Mouse (Mus musculus): ENCODE data around the gene Orm1. TPM values are rescaled to one million over a fixed set of nuclear protein-coding genes. Genes with fewer than 3 reads are reported as not detected.
A peak's percentile ranks its signal among the peaks of the same experiment; 100 is the strongest.

The Orm1 gene
- polyA plus RNA-seq, 1 experiment from 2014 or later, result 16.3 TPM

DNA sequence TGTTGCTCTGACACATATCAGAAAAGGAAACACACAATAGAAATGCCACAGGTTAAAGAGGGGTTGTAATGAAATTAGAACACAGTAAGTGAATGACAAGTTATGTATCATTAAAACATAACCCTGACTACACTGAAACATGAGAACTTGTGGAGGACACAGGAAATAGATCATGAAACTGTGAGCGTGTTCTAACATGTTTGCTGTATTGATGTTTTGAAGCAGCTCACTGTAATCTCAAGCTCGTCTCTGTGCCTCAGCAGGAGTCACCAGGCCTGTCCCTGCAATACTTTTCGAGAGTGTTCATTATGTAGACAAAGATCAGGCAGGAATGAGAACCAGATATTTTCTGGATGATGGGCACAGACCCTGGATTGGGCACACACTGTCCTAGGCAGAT lies 752 bp upstream of the Orm1 start:
- Histone ChIP-seq H3K27me3 (ENCODE audit: control insufficient read depth, insufficient read depth, low read length) (no peaks in the 10 kb centered on the region), H3K9me3 (ENCODE audit: control insufficient read depth, low read length) (no peaks in the 10 kb centered on the region), H3K36me3 (ENCODE audit: control insufficient read depth, insufficient read depth, low read length) (no peaks in the 10 kb centered on the region), H3K4me1 (replicated peaks; ENCODE audit: control insufficient read depth, insufficient read depth) (no peaks in the 10 kb centered on the region), H3K9ac (ENCODE audit: low read length) (no peak overlapping the region), H3K27ac (replicated peaks) (peak overlapping the region; percentile 53), H3K4me3 (ENCODE audit: low read depth, low read length) (no peak overlapping the region), H3K4me2 (replicated peaks; ENCODE audit: low read depth) (no peak overlapping the region)
- ATAC-seq (ENCODE audit: low FRiP score, low TSS enrichment) (no peak), DNase-seq (ENCODE audit: low spot score) (no peak)
- TF ChIP-seq EP300 (optimal IDR thresholded peaks at IDR 0.05) (no peak), CTCF (IDR thresholded peaks at IDR 0.05; ENCODE audit: low read depth) (no peak)
- WGBS, result 45% methylated on average over 3 of the region's 3 CpGs

DNA sequence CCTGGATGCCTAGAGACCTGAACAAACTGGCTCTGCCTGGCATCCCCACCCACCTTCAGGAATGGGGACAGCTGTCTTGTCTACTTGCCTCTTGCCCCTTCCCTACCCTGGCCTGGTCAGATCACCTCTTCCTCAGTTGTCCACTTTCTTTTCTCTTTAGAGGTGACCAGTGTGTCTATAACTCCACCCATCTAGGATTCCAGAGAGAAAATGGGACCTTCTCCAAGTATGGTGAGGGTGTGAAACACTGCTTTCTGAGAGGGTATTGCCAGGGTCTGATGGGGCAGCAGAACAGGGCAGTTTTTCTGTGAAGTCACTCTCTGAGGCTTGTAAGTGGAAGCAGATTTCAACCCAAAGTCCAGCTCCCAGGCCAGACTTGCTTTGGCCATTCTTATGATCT lies 901 bp downstream of the Orm1 start:
- no peak for ATAC-seq (ENCODE audit: low FRiP score, low TSS enrichment)
- no peak overlapping the region for H3K27ac ChIP-seq (replicated peaks)
- no peak for TF ChIP-seq CTCF (IDR thresholded peaks at IDR 0.05; ENCODE audit: low read depth)

GRCm38 (mm10) chr4:63346659-63347058 lies 2.3 kb downstream of the Orm1 start:
- Histone ChIP-seq H3K4me2 (replicated peaks; ENCODE audit: low read depth) (no peak overlapping the region), H3K27ac (replicated peaks) (no peak overlapping the region), H3K9me3 (ENCODE audit: control insufficient read depth, low read length) (no peaks in the 10 kb centered on the region), H3K4me1 (replicated peaks; ENCODE audit: control insufficient read depth, insufficient read depth) (no peaks in the 10 kb centered on the region), H3K36me3 (ENCODE audit: control insufficient read depth, insufficient read depth, low read length) (no peaks in the 10 kb centered on the region), H3K4me3 (ENCODE audit: low read depth, low read length) (no peak overlapping the region), H3K27me3 (ENCODE audit: control insufficient read depth, insufficient read depth, low read length) (no peaks in the 10 kb centered on the region), H3K9ac (ENCODE audit: low read length) (no peak overlapping the region)
- TF ChIP-seq CTCF (IDR thresholded peaks at IDR 0.05; ENCODE audit: low read depth) (no peak), EP300 (optimal IDR thresholded peaks at IDR 0.05) (no peak)
- DNase-seq (ENCODE audit: low spot score) (no peak), ATAC-seq (ENCODE audit: low FRiP score, low TSS enrichment) (no peak)
- WGBS, result 82% methylated on average over 4 of the region's 4 CpGs

More for the DNA sequence above, 901 bp downstream of the Orm1 start:
- Histone ChIP-seq H3K27me3 (ENCODE audit: control insufficient read depth, insufficient read depth, low read length) (no peaks in the 10 kb centered on the region), H3K4me3 (ENCODE audit: low read depth, low read length) (no peak overlapping the region), H3K9me3 (ENCODE audit: control insufficient read depth, low read length) (no peaks in the 10 kb centered on the region), H3K4me1 (replicated peaks; ENCODE audit: control insufficient read depth, insufficient read depth) (no peaks in the 10 kb centered on the region), H3K36me3 (ENCODE audit: control insufficient read depth, insufficient read depth, low read length) (no peaks in the 10 kb centered on the region), H3K4me2 (replicated peaks; ENCODE audit: low read depth) (no peak overlapping the region), H3K9ac (ENCODE audit: low read length) (no peak overlapping the region)
- DNase-seq (ENCODE audit: low spot score), result no peak

- H3K27me3 ChIP-seq (ENCODE audit: control insufficient read depth, insufficient read depth, low read length), result no peaks in the 10 kb centered on the region
- H3K9ac ChIP-seq (ENCODE audit: low read length), result no peak overlapping the region
- no peaks in the 10 kb centered on the region for H3K36me3 ChIP-seq (ENCODE audit: control insufficient read depth, insufficient read depth, low read length)
- H3K4me2 ChIP-seq (replicated peaks; ENCODE audit: low read depth), result no peak overlapping the region
- TF ChIP-seq CTCF (IDR thresholded peaks at IDR 0.05; ENCODE audit: low read depth) (no peak), EP300 (optimal IDR thresholded peaks at IDR 0.05) (no peak)
- 63% methylated on average over 6 of the region's 6 CpGs for WGBS
- no peak overlapping the region for H3K27ac ChIP-seq (replicated peaks)
- no peaks in the 10 kb centered on the region for H3K4me1 ChIP-seq (replicated peaks; ENCODE audit: control insufficient read depth, insufficient read depth)
- H3K9me3 ChIP-seq (ENCODE audit: control insufficient read depth, low read length), result no peaks in the 10 kb centered on the region
- DNase-seq (ENCODE audit: low spot score) (no peak), ATAC-seq (ENCODE audit: low FRiP score, low TSS enrichment) (no peak)
- H3K4me3 ChIP-seq (ENCODE audit: low read depth, low read length), result no peak overlapping the region
These were observed 4.2 kb downstream of the Orm1 start for GRCm38 (mm10) chr4:63348524-63348923.

DNA sequence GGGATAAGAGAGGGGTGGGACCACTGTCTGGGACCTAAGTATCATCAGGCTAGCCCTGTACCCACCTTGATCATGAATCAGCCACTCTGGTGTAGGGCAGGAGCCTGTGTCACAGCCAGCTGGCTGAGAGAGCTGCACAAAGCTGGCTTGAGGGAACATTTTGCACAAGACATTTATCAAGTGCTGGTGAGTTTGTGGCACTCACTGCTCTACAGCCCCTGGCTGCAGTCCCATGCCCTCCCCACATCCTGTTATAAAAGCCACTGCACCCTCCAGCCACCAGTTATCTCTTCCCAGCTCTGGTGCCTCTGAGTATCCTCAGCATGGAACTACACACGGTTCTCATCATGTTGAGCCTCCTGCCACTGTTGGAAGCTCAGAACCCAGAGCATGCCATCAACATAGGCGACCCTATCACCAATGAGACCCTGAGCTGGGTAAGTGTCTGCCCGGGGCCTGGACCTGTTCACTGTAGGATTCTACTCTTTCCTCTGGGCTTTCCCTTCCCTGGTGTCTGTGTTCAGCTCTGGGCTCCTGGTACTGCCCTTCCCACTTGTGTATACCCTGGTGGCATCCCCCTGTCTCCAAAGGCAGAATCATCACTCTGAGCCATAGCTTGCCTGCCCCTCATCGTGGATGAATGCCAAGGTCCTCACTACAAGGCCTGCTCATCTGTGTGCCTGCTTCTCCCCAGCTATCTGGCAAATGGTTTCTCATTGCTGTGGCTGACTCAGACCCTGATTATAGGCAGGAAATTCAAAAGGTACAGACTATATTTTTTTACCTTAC lies 11.7 kb downstream of the Orm1 start, which contains the start of gene Orm3:
Gene Orm3 (plus strand): TSS at position 286 of the 789 bp plus-strand sequence.
- Histone ChIP-seq H3K27ac (replicated peaks) (no peak within 1 kb of the TSS), H3K27me3 (ENCODE audit: control insufficient read depth, insufficient read depth, low read length) (no peaks in the 10 kb centered on the region), H3K9ac (ENCODE audit: low read length) (no peak within 1 kb of the TSS), H3K36me3 (ENCODE audit: control insufficient read depth, insufficient read depth, low read length) (no peaks in the 10 kb centered on the region), H3K4me1 (replicated peaks; ENCODE audit: control insufficient read depth, insufficient read depth) (no peaks in the 10 kb centered on the region), H3K9me3 (ENCODE audit: control insufficient read depth, low read length) (no peaks in the 10 kb centered on the region), H3K4me2 (replicated peaks; ENCODE audit: low read depth) (no peak within 1 kb of the TSS), H3K4me3 (ENCODE audit: low read depth, low read length) (no peak within 1 kb of the TSS)
- TF ChIP-seq CTCF (IDR thresholded peaks at IDR 0.05; ENCODE audit: low read depth) (no peak), EP300 (optimal IDR thresholded peaks at IDR 0.05) (no peak)
- DNase-seq (ENCODE audit: low spot score), result no peak
- WGBS, result 67% methylated on average over 4 of the region's 4 CpGs
- no peak for ATAC-seq (ENCODE audit: low FRiP score, low TSS enrichment)

GRCm38 (mm10) chr4:63356981-63357570 lies 12.7 kb downstream of the Orm1 start:
- Histone ChIP-seq H3K9me3 (ENCODE audit: control insufficient read depth, low read length) (no peaks in the 10 kb centered on the region), H3K27ac (replicated peaks) (no peak overlapping the region), H3K4me1 (replicated peaks; ENCODE audit: control insufficient read depth, insufficient read depth) (no peaks in the 10 kb centered on the region), H3K4me2 (replicated peaks; ENCODE audit: low read depth) (no peak overlapping the region), H3K27me3 (ENCODE audit: control insufficient read depth, insufficient read depth, low read length) (no peaks in the 10 kb centered on the region), H3K9ac (ENCODE audit: low read length) (no peak overlapping the region), H3K36me3 (ENCODE audit: control insufficient read depth, insufficient read depth, low read length) (no peaks in the 10 kb centered on the region), H3K4me3 (ENCODE audit: low read depth, low read length) (no peak overlapping the region)
- no peak for DNase-seq (ENCODE audit: low spot score)
- 72% methylated on average over 2 of the region's 2 CpGs for WGBS
- no peak for ATAC-seq (ENCODE audit: low FRiP score, low TSS enrichment)
- no peak for TF ChIP-seq CTCF (IDR thresholded peaks at IDR 0.05; ENCODE audit: low read depth)
- TF ChIP-seq EP300 (optimal IDR thresholded peaks at IDR 0.05), result no peak

All from stomach, postnatal 0 days (tissue).